Mouse (Mus musculus): Measurements from ENCODE around the gene Gm11639.

GRCm38 (mm10) chr11:104639634-104640033 lies 45.9 kb upstream of the Gm11639 start:
- no peak for TF ChIP-seq POLR2A (IDR thresholded peaks at IDR 0.05; ENCODE audit: borderline replicate concordance, insufficient read depth, low read length)
- no peak for TF ChIP-seq CTCF (IDR thresholded peaks at IDR 0.05; ENCODE audit: borderline replicate concordance, insufficient read depth, low read depth, low read length)
